Mouse (Mus musculus): ENCODE data around the gene Rasal2. TPM values are rescaled to one million over a fixed set of nuclear protein-coding genes. Genes with fewer than 3 reads are reported as not detected.
A peak's percentile ranks its signal among the peaks of the same experiment; 100 is the strongest.

Gene Rasal2
- total RNA-seq, 2 experiments from 2014 or later: 91.1 to 93.7 TPM

DNA sequence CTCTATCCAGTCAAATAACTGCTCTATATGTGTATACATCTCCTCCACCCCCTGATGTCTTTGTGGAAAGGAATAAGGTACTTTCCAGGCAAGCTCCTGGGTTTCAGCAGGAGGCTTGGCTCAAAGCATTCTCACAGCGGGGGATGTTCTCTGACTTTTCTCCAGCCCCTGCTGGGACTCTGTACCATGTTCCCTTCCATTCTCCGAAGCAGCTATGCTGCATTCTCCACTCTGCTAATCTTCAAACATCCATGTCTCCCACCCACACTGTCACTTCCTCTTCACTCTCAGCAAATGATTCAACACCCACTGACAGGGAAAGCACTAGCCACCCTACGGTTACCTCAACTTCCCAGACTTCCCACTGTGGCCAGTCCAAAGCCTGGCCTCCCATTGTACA lies 20.9 kb upstream of the Rasal2 start:
- no peak for DNase-seq (ENCODE audit: low spot score in 2 of 2)
- Histone ChIP-seq H3K4me3 (no peak overlapping the region), H3K27ac (peak overlapping the region; percentile 44; the same call in 1 of the 2 replicates)
- TF ChIP-seq CTCF (conservative IDR thresholded peaks at IDR 0.05): no peak

DNA sequence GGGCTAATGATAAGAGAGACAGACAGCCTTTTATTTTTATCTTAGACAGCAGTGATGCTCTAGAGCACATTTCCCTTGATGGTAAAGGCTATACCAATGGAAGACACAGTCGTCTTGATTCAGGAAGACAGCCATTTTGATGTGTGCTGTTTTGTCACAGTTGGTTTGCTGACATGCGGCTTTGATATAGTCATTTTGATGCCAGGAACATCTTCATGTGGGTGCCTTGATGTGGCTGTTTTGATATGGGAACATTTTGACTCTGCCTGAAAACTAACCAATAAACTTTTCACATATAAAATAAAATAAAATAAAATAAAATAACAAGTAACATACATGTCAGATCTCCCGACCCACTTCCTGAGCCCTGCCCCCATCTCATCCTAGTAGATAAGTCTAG lies 16.0 kb upstream of the Rasal2 start:
- Histone ChIP-seq H3K4me3 (no peak overlapping the region), H3K27ac (peak overlapping the region; percentile 88)
- no peak for DNase-seq (ENCODE audit: low spot score in 2 of 2)
- TF ChIP-seq CTCF (conservative IDR thresholded peaks at IDR 0.05): no peak

DNA sequence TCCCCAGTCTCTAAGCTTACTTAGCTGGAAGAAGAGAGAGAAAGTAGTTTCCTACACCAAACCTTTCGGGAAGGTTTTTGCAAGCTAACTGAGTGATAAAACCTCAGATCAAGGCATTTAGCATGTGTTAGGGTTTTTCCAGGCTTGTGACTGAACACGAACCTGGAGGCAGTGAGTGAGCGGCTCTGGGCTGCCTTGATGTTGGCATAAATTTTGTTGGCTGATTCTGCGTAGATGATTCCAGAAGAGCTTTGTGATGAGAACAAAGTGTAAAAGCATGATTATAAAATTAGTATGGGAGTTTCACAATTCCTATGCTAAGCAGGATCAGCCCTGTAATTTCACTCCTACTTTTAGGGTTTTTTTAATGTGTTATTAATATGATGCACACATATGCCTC lies 15.2 kb upstream of the Rasal2 start:
- no peak for TF ChIP-seq CTCF (conservative IDR thresholded peaks at IDR 0.05)
- Histone ChIP-seq H3K27ac (peak overlapping the region; percentile 88), H3K4me3 (no peak overlapping the region)
- DNase-seq (ENCODE audit: low spot score in 2 of 2): peak in 1 of 2 experiments; percentile 67

DNA sequence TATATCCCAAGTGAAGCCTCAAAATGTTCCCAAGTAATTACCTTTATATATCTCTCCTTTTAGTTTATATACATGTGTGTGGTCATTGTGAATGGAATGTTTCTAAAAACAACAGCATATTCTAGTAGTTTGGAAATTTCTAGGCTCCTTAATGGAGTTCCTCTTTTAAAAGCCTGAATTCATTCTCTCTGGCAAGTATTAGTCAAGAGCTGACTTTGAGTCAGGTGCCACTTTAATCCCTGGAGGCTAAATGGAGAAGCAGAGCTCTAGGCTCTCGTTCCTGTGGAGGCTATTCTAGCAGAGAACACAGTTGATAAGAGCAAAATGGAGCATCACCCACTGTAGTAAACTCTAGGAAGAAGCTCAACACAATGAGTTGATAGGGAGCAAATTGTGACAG lies 14.5 kb upstream of the Rasal2 start:
- no peak for TF ChIP-seq CTCF (conservative IDR thresholded peaks at IDR 0.05)
- no peak overlapping the region for H3K4me3 ChIP-seq
- H3K27ac ChIP-seq: peak overlapping the region; percentile 88
- no peak for DNase-seq (ENCODE audit: low spot score in 2 of 2)

DNA sequence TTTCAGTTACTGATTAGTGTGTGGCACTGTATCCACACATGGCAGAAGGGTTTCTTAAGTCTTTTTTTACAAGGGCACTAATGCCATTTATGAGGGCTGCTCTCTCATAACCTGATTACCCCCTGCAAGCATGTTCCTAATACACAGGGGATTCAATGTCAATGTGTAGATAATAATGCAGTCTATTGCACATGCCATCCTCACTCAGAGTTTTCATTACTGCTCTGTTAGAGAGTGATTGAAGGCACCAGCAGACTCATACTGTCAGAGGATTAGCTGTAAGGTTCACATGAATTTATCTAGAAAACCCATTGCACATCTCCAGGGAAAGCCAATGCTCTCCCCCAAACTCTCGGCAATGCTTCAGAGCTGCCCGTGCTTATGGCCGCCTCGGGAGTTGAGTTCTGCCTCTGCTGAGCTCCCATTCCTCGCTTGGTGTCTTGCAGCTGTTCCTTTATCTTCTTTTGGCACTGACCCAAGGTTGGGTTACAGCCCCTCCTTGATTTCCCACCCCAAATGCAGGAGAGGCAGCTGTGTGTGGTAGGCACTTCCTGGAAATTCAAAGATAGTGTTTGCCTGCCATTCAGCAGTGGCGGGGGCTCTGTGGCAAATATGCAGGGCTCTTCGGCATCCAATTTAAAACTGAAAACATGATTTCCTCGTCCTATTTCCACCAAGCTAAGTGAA lies 13.5 kb upstream of the Rasal2 start:
- no peak for TF ChIP-seq CTCF (conservative IDR thresholded peaks at IDR 0.05)
- Histone ChIP-seq H3K4me3 (no peak overlapping the region), H3K27ac (peak overlapping the region; percentile 88)
- peak in 1 of 2 experiments; percentile 16 for DNase-seq (ENCODE audit: low spot score in 2 of 2)

DNA sequence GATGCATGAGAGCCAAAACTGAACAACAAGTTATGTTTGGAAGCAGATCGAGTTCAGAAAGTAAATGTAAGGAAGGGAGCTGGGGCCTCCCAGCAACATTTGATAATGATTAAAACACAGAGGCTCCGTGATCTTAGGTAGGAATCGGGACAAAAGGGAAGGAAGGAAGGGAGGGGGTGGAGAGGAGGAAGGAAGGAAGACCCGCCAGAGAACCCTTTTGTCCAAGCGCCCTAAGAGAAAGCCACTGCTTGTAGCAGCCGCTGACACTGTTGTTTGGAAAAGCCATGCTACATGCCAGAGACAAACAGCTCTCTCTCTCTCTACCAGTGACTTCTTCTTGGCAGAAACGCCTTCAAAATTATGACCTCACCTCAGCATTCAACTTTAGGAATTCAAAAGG lies 5.5 kb upstream of the Rasal2 start:
- Histone ChIP-seq H3K27ac (peak overlapping the region; percentile 83), H3K4me3 (no peak overlapping the region)
- no peak for TF ChIP-seq CTCF (conservative IDR thresholded peaks at IDR 0.05)
- no peak for DNase-seq (ENCODE audit: low spot score in 2 of 2)

DNA sequence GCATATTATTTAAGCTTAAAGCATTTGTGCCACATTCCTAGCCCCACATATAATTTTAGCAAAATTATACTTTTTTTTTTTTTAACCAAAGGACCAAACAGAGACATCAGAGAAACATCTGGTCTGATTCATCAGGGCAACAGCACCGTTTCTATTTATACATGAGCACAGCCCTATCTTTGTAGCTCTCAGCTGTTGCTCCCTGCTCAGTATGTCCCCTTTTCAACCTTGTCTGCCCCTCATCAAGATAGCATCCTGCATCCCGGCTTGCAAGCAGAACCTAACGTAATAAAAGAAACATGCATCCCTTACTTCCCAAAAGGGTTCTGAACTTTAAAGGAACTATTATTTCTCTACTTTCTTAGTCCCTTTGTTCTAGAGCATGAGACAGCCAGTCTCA lies 5.0 kb upstream of the Rasal2 start:
- no peak for TF ChIP-seq CTCF (conservative IDR thresholded peaks at IDR 0.05)
- Histone ChIP-seq H3K27ac (peak overlapping the region; percentile 83), H3K4me3 (no peak overlapping the region)
- DNase-seq (ENCODE audit: low spot score in 2 of 2): no peak

DNA sequence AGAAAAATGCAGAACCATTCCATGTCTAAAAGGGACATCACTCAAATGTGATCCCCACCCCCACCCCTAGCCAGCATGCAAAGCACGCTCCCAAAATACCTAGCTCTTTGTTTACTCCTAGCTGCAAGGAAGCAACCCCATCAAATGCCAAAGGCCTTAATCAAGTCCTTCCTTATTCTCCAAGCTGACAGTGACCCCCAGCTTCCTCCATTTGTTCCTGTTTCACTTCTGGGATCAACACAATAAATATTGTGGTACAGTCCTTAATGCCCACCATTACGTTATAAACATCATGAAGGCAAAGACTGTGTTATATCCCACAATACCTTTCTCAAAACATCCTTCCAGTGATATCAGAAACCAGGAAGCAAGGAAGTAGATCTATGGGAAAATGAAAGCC lies 4.2 kb upstream of the Rasal2 start:
- DNase-seq (ENCODE audit: low spot score in 2 of 2): no peak
- Histone ChIP-seq H3K4me3 (no peak overlapping the region), H3K27ac (peak overlapping the region; percentile 83)
- TF ChIP-seq CTCF (conservative IDR thresholded peaks at IDR 0.05): no peak

DNA sequence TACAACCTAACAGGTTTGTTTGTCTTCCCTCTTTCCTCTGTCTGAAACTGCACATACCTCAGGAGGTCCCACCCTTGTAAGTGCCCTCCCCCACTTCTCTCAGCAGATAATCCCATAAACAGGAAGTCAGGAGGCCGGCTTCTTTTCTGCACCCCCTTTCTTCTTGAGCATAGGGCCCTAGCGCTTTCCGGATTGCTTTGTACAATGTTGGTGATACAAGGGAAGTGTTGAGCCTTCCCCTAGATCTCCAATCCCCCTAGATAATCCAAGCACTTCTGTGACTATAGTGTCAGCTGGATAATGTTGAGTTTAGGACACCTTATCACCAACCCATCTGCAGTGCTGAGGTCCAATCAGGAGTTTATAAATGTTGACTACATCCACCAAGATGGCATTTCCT lies 3.4 kb upstream of the Rasal2 start:
- H3K4me3 ChIP-seq: no peak overlapping the region
- no peak for DNase-seq (ENCODE audit: low spot score in 2 of 2)
- TF ChIP-seq CTCF (conservative IDR thresholded peaks at IDR 0.05): no peak
- 0 out of 2 replicates have a peak overlapping the region, but pooled peaks have one; percentile 20 for H3K27ac ChIP-seq

DNA sequence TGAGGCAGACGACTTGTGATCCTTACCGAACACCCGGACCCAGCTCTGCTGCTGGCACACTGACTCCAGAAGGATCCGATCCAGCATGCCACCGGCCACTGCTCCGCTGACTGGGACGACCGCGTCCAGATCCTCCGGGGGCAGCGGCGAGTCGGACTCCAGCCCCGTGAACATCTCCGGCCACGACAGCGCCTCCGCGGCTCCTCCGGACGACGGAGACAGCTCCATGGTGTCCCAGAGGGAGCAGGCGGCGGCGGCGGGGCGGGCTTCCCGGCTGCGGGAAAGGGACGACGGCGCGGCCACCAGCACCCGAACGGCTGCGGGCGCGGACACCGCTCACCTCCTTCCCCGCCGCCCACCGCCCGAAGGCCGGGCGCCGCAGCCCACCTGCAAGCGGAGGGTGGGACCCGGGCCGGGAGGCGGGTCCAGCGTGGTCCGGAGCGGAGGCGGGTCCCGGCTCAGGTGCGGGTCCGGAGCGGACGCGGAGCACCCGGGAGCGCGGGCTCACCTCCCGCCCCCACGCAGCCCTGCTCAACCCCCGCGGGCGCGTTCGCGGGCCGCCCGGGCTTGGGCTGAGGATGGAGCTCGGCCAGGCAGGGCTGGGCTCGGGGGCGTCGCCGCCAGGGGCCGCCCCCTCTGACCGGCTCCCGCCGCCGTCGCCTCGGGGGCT lies 549 bp downstream of the Rasal2 start:
- peak; percentile 26 to 51 for DNase-seq (ENCODE audit: low spot score in 2 of 2)
- Histone ChIP-seq H3K4me3 (peak overlapping the region; percentile 66), H3K27ac (peak overlapping the region; percentile 96)
- TF ChIP-seq CTCF (conservative IDR thresholded peaks at IDR 0.05): no peak; the same call in 1 of the 2 replicates

DNA sequence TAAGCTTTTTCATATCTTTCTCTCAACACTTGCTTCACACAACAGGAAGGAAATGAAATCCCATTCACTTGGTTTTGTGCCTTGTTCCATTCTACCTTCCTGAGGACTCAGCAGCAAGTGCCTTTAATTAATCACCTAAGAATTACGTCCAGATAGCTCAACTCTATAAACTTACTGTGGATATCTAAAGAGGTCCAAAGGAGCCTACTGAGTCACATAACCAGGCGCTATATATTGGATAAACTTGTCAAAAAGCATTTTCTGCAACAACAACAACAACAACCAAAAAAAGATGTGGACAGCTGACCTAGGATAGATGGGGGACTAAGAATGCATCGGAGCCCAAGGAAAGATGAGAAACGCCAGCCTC lies 1.1 kb downstream of the Rasal2 start:
- H3K27ac ChIP-seq: peak overlapping the region; percentile 96
- DNase-seq (ENCODE audit: low spot score in 2 of 2): no peak
- H3K4me3 ChIP-seq: peak overlapping the region; percentile 66
- TF ChIP-seq CTCF (conservative IDR thresholded peaks at IDR 0.05): no peak

DNA sequence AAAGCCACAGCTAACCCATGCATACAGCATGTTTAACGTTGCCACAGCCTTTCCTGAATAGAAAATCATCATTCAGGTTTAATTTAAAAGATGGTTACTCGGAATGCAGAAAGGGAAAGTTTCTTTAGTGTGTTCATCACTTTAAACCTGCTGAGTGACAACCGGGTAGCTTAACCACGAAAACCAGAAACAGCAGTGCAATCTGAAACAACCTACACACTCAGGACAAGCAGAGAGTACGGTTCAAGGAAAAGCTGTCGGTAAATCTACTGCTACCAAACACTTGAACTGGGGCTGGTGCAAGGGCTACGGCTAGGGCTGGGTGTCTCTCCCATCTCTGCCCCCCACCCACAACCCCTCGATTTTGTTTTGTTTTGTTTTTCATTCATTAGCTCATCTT lies 1.5 kb downstream of the Rasal2 start:
- H3K4me3 ChIP-seq: peak overlapping the region; percentile 66
- DNase-seq (ENCODE audit: low spot score in 2 of 2): no peak
- H3K27ac ChIP-seq: peak overlapping the region; percentile 96
- TF ChIP-seq CTCF (conservative IDR thresholded peaks at IDR 0.05): no peak

DNA sequence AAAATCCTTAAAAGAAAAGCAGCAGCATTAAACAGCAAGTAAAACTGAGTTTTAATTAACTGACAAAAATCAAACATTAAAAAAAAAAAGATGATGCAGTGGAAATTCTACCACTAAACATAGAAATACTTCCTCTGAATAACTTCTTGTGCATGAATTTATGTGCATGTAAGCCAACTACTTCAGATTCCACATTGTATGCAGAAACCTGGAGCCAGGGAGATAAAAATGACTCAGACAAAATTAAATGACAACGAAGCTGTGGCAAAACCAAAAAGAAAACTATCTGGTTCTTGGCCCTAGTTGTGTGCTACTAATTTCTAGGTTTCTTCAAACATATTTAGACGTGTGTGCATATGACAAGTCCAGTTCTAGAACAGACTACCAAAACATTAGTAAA lies 2.7 kb downstream of the Rasal2 start:
- H3K4me3 ChIP-seq: peak overlapping the region; percentile 66
- no peak for TF ChIP-seq CTCF (conservative IDR thresholded peaks at IDR 0.05)
- peak overlapping the region; percentile 96 for H3K27ac ChIP-seq
- DNase-seq (ENCODE audit: low spot score in 2 of 2): no peak

DNA sequence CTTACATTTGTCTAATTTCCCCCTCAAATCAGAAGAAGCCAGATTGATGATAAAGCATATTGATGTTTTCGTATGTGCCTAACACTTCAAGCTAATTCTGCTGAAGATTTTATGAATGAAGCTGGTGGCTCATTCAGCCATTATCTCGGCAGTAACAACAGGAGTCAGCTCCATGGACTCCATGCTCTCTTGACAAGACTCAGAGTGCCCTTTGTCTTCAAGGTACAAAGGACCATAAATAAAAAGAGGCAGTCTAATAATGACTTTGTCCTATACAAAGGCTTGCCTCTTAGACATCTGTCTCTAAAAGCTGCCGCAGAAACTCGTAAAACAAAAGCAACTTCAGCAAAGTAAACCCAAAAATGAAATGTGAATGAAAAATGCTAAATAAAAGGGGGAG lies 24.4 kb downstream of the Rasal2 start:
- TF ChIP-seq CTCF (conservative IDR thresholded peaks at IDR 0.05): no peak
- DNase-seq (ENCODE audit: low spot score in 2 of 2): no peak
- 0 out of 2 replicates have a peak overlapping the region, but pooled peaks have one; percentile 5 for H3K27ac ChIP-seq
- no peak overlapping the region for H3K4me3 ChIP-seq

Measured in layer of hippocampus, adult 2 months (tissue).